Mouse (Mus musculus) monocyte, adult 2 months (primary cell): Measurements from ENCODE around the gene Cpa4.

Experiments used
- DNase-seq, 2 experiments: peaks; one replicate each; pipeline ENCODE4 v3.0.0; 2022; ENCODE audit warnings: low spot score in 2 of 2, low read depth in 1 of 2

Gene Cpa4

GRCm38 (mm10) chr6:30568069-30568468 lies at the start of gene Cpa4:
Gene Cpa4, plus strand, starts transcription at chr6:30568369.
- no peak for DNase-seq

- DNase-seq, result no peak
Measured at GRCm38 (mm10) chr6:30520400-30520799, 47.8 kb upstream of the Cpa4 start.

GRCm38 (mm10) chr6:30525456-30526332 lies 42.5 kb upstream of the Cpa4 start:
- no peak for DNase-seq

- DNase-seq, result no peak
Measured at GRCm38 (mm10) chr6:30526586-30527515, 41.3 kb upstream of the Cpa4 start.

- DNase-seq, result no peak
Measured at GRCm38 (mm10) chr6:30528800-30529199, 39.4 kb upstream of the Cpa4 start.

- DNase-seq, result no peak
Measured at GRCm38 (mm10) chr6:30535340-30535739, 32.8 kb upstream of the Cpa4 start.

GRCm38 (mm10) chr6:30538240-30538639 lies 29.9 kb upstream of the Cpa4 start:
- no peak for DNase-seq

GRCm38 (mm10) chr6:30538800-30539199 lies 29.4 kb upstream of the Cpa4 start:
- no peak for DNase-seq

- no peak for DNase-seq
Measured at GRCm38 (mm10) chr6:30541009-30541799, 27.0 kb upstream of the Cpa4 start, which contains the start of gene Cpa2. Gene Cpa2, plus strand, starts transcription at chr6:30541582.

GRCm38 (mm10) chr6:30542277-30542676 lies 25.9 kb upstream of the Cpa4 start:
- no peak for DNase-seq

- DNase-seq, result no peak
Measured at GRCm38 (mm10) chr6:30543077-30543476, 25.1 kb upstream of the Cpa4 start.

GRCm38 (mm10) chr6:30543851-30544250 lies 24.3 kb upstream of the Cpa4 start:
- DNase-seq, result no peak

GRCm38 (mm10) chr6:30545689-30546088 lies 22.5 kb upstream of the Cpa4 start:
- DNase-seq, result no peak

GRCm38 (mm10) chr6:30546571-30547273 lies 21.4 kb upstream of the Cpa4 start:
- peak; percentile 6 to 36 for DNase-seq

- no peak for DNase-seq
Measured at GRCm38 (mm10) chr6:30547274-30547645, 20.9 kb upstream of the Cpa4 start.

GRCm38 (mm10) chr6:30547656-30548306 lies 20.4 kb upstream of the Cpa4 start:
- DNase-seq, result peak in 1 of 2 experiments; percentile 27

GRCm38 (mm10) chr6:30549231-30549761 lies 18.9 kb upstream of the Cpa4 start:
- DNase-seq, result no peak

- no peak for DNase-seq
Measured at GRCm38 (mm10) chr6:30550496-30551192, 17.5 kb upstream of the Cpa4 start.

GRCm38 (mm10) chr6:30551193-30551515 lies 17.0 kb upstream of the Cpa4 start:
- DNase-seq, result no peak
